Mouse (Mus musculus) sigmoid colon, adult 10 weeks (tissue): Measurements from ENCODE around the gene Ifit1. TPM values are rescaled to one million over a fixed set of nuclear protein-coding genes. Genes with fewer than 3 reads are reported as not detected.

Experiments used
- polyA plus RNA-seq: library from polyadenylated mRNA; stranded (reverse); fragments of 350-450 nt; fragmentation: Illumina TruSeq; extraction: RNeasy Lipid Tissue Mini Kit (QIAGEN cat#74804); gene quantifications from one replicate; pipeline ENCODE4 v1.2.3, GENCODE M21; 2014; ENCODE audit warnings: low read depth, low replicate concordance

The Ifit1 gene
- polyA plus RNA-seq = 32.0 TPM

DNA sequence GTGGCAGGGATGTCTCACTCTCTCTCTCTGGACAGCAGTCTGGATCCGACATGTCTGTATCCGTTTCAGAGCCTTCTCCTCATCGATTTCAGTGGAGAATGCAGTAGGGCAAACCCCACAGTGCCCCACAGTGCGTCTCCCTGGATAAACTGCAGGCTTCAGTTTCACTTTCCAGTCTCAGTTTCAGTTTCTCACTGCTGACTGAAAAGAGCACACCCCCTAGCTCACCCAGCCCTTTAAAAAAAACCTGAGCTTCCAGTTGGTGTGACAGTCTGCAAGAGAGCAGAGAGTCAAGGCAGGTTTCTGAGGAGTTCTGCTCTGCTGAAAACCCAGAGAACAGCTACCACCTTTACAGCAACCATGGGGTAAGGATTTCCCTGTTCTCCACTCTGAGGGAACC, at the start of gene Ifit1, which contains the start of gene Ifit1bl2:
Gene Ifit1 (plus strand): TSS at position 249 of the 400 bp plus-strand sequence.
Gene Ifit1bl2 (minus strand): TSS at position 121 of the 400 bp plus-strand sequence.

DNA sequence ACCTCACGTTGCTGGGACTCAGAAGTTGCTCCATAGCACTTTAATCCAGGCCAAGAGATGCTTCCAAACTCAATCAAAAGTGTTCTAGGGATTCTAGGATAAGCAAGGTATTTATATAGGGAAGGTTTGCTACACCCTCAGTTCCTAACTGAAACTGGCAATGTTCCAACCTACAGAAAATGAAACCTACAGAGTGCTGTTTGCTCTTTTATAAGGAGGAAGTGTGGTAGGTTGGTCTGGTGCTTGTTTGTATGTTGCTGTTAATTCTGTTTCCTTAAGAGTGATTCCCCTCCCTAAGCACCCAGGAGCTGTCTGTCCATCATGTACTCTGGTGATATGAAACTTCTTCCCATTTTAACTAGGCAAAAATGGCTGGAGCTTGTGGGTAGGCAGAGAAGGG, 38.8 kb upstream of the Ifit1 start, which contains the start of gene Ifit1bl1:
Gene Ifit1bl1 (minus strand): TSS at position 69 of the 400 bp plus-strand sequence.

GRCm38 (mm10) chr19:34607237-34608051, 33.2 kb upstream of the Ifit1 start, which contains the start of gene Ifit3b:
Ifit3b (plus strand) TSS chr19:34607970.

Other genes with a start within 250 kb of the Ifit1 start
- 2.9 TPM for gene Ch25h, start 165.7 kb upstream of the Ifit1 start, polyA plus RNA-seq
- 65.5 TPM for gene Lipa, start 113.4 kb upstream of the Ifit1 start, polyA plus RNA-seq
- 27.3 TPM for gene Ifit2, start 90.2 kb upstream of the Ifit1 start, polyA plus RNA-seq
- gene Ifit3, start 57.3 kb upstream of the Ifit1 start, polyA plus RNA-seq = 13.4 TPM
- gene Ifit1bl1, start 38.9 kb upstream of the Ifit1 start, polyA plus RNA-seq = 670 TPM
- 6.4 TPM for gene Ifit3b, start 32.9 kb upstream of the Ifit1 start, polyA plus RNA-seq
- gene Ifit1bl2, start 128 bp upstream of the Ifit1 start, polyA plus RNA-seq = 25.4 TPM
- 15.1 TPM for gene Slc16a12, start 106.4 kb downstream of the Ifit1 start, polyA plus RNA-seq
- 54.1 TPM for gene Pank1, start 238.6 kb downstream of the Ifit1 start, polyA plus RNA-seq